Mouse (Mus musculus): Measurements from ENCODE around the gene Sox5. TPM values are rescaled to one million over a fixed set of nuclear protein-coding genes. Genes with fewer than 3 reads are reported as not detected.

Sox5 gene
- polyA plus RNA-seq, 1 experiment: 0.02 TPM

GRCm38 (mm10) chr6:144444367-144444766 lies 337.4 kb downstream of the Sox5 start:
- no peak for TF ChIP-seq GATA1 (IDR thresholded peaks at IDR 0.05; ENCODE audit: low read length)

GRCm38 (mm10) chr6:144443681-144444080 lies 338.1 kb downstream of the Sox5 start:
- TF ChIP-seq GATA1 (IDR thresholded peaks at IDR 0.05; ENCODE audit: low read length): no peak

GRCm38 (mm10) chr6:144429276-144429675 lies 352.5 kb downstream of the Sox5 start:
- no peak for TF ChIP-seq GATA1 (IDR thresholded peaks at IDR 0.05; ENCODE audit: low read length)

GRCm38 (mm10) chr6:144408030-144408429 lies 373.7 kb downstream of the Sox5 start:
- TF ChIP-seq GATA1 (IDR thresholded peaks at IDR 0.05; ENCODE audit: low read length): no peak

GRCm38 (mm10) chr6:144398115-144398514 lies 383.7 kb downstream of the Sox5 start:
- TF ChIP-seq GATA1 (IDR thresholded peaks at IDR 0.05; ENCODE audit: low read length): no peak

GRCm38 (mm10) chr6:144393151-144393550 lies 388.6 kb downstream of the Sox5 start:
- no peak for TF ChIP-seq GATA1 (IDR thresholded peaks at IDR 0.05; ENCODE audit: low read length)

GRCm38 (mm10) chr6:144389333-144390054 lies 392.3 kb downstream of the Sox5 start:
- TF ChIP-seq GATA1 (IDR thresholded peaks at IDR 0.05; ENCODE audit: low read length): no peak

- no peak for TF ChIP-seq GATA1 (IDR thresholded peaks at IDR 0.05; ENCODE audit: low read length)
These were observed 394.1 kb downstream of the Sox5 start for GRCm38 (mm10) chr6:144387539-144388255.

- no peak for TF ChIP-seq GATA1 (IDR thresholded peaks at IDR 0.05; ENCODE audit: low read length)
These were observed 401.1 kb downstream of the Sox5 start for GRCm38 (mm10) chr6:144380641-144381040.

- no peak for TF ChIP-seq GATA1 (IDR thresholded peaks at IDR 0.05; ENCODE audit: low read length)
These were observed 401.6 kb downstream of the Sox5 start for GRCm38 (mm10) chr6:144380171-144380570.

- TF ChIP-seq GATA1 (IDR thresholded peaks at IDR 0.05; ENCODE audit: low read length): no peak
These were observed 407.0 kb downstream of the Sox5 start for GRCm38 (mm10) chr6:144374810-144375209.

GRCm38 (mm10) chr6:144370699-144371098 lies 411.1 kb downstream of the Sox5 start:
- TF ChIP-seq GATA1 (IDR thresholded peaks at IDR 0.05; ENCODE audit: low read length): no peak

GRCm38 (mm10) chr6:144367626-144368077 lies 414.1 kb downstream of the Sox5 start:
- no peak for TF ChIP-seq GATA1 (IDR thresholded peaks at IDR 0.05; ENCODE audit: low read length)

GRCm38 (mm10) chr6:144361267-144362038 lies 420.3 kb downstream of the Sox5 start:
- TF ChIP-seq GATA1 (IDR thresholded peaks at IDR 0.05; ENCODE audit: low read length): no peak

- no peak for TF ChIP-seq GATA1 (IDR thresholded peaks at IDR 0.05; ENCODE audit: low read length)
These were observed 424.7 kb downstream of the Sox5 start for GRCm38 (mm10) chr6:144357081-144357480.

- no peak for TF ChIP-seq GATA1 (IDR thresholded peaks at IDR 0.05; ENCODE audit: low read length)
These were observed 430.7 kb downstream of the Sox5 start for GRCm38 (mm10) chr6:144351049-144351448.

Data from G1E-ER4 (cell line).